Mouse (Mus musculus) cerebral cortex, adult 2 months (tissue): ENCODE measurements around the gene Eaf1.

ENCODE experiments used
- WGBS: fragments of 180-500 bp; shearing (Covaris S2); methylation state at CpG from one replicate; pipeline ENCODE4 v1.1.7; 2018; 5-methylcytosine and 5-hydroxymethylcytosine counted together

Gene Eaf1

DNA sequence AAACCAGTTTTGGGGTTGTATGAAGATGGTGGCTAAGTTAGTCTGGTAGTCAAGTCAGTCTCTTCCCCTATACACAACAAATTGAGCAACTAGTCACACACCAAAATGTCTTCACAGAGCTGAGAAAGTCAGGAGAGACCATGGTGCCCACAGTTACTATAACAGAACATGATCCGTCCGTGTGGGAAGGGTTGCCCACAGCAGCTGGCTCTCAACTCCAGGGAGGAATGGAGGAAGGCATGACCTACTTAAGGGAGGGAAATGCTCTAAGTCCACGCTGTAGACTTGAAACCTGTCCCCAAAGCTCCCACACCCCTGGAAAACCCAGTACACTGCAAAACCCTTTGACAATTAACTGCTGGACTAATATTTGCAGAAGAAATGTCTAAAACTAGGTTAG lies 16.1 kb downstream of the Eaf1 start:
- 63% methylated on average over 3 of the region's 3 CpGs for WGBS

GRCm38 (mm10) chr14:31515895-31516294 lies 21.7 kb downstream of the Eaf1 start:
- WGBS, result 95% methylated on average over 2 of the region's 2 CpGs

DNA sequence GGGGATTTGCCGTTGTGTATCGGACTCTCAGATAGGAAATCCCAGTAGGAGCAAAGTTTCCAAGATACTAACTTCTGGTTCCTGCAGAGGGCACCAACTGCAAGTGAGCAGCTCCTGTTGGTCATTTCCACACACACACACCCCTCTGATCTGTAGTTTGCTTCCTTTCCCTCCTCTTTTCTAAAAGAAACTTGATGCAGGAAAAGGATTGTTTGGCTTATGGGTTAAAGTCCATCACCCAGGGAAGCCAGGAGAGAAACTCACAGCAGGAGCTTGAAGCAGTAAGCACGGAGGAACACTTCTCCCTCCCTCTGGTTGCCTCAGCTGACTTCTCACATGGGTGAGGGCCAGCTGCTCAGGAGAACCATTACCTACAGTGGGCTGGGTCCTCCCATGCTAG lies 25.0 kb downstream of the Eaf1 start:
- 30% methylated on average over 3 of the region's 3 CpGs for WGBS

DNA sequence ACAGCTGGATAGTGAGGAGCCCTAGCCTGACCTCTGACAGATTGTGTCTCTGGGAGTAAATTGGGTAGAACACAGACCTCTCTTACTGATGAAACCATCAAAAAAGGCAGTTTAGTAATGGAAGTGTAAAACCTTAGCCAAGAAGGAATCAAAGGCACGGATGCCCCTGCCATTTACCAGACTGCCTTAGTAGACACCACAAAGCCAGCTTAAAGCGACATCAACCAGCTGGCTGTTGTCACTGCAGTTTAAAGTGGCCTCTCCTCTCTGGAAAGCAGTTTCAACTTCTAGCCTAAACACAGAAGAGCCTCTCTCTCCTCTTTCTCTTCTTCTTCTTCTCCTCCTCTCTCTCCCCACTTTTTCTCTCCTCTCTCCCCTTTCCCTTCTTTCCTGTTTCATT lies 27.1 kb downstream of the Eaf1 start:
- WGBS, result 82% methylated on average over 2 of the region's 2 CpGs

GRCm38 (mm10) chr14:31525040-31525810 lies 31.0 kb downstream of the Eaf1 start:
- WGBS, result 89% methylated on average over 7 of the region's 7 CpGs

DNA sequence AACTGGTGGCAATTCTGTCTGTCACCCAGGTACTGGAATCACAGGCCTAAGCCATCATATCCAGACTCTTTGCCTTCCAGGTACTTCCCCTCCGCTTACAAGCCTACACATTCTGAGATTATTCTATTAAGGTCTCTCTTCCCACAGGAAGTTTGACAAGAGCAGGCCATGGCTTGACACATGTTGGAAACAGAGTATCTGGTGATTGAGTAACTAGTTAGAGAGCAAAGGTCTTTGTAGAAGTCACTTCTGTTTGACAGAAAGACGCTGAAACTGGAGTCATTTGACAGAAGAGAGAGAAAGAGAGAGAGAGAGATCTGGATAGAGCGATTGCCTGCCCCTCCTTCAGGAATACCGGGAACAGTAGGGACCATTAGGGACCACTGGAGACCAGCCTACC lies 36.6 kb downstream of the Eaf1 start:
- WGBS, result 94% methylated on average over 4 of the region's 4 CpGs

DNA sequence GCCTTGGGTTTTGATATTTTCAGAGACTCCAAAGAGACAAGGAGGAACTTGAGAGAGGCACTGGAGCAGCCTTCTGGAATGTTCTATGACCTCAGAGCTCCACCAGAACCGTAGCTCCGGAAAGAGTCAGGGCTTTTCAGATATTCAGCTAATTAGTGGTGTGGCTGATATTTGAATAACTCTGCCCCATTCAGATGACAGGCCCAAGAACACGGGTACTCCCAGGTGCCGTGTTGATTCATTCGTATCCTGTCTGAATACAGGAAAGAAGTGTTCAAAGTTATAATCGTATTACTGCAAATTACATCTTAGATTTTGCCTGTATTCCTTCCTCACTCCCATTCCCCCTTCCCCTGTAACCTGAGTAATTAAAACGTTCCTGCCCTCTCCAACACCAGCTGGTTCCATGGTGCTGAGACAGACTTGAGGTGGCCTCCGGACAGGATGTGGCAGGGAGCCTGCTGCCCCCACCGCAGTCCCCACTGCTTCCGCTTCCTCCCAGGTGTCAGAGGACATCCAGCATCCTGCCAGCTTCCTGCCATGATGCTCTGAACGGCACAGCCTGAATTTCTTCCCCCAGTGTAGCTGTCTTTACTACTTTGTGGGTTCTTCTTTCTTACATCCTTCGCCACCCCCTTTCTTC lies 37.4 kb downstream of the Eaf1 start:
- 74% methylated on average over 12 of the region's 12 CpGs for WGBS

- WGBS, result 74% methylated on average over 3 of the region's 3 CpGs
Measured at GRCm38 (mm10) chr14:31532656-31533055, 38.5 kb downstream of the Eaf1 start.

GRCm38 (mm10) chr14:31537298-31537697 lies 43.1 kb downstream of the Eaf1 start:
- 37% methylated on average over 6 of the region's 6 CpGs for WGBS

DNA sequence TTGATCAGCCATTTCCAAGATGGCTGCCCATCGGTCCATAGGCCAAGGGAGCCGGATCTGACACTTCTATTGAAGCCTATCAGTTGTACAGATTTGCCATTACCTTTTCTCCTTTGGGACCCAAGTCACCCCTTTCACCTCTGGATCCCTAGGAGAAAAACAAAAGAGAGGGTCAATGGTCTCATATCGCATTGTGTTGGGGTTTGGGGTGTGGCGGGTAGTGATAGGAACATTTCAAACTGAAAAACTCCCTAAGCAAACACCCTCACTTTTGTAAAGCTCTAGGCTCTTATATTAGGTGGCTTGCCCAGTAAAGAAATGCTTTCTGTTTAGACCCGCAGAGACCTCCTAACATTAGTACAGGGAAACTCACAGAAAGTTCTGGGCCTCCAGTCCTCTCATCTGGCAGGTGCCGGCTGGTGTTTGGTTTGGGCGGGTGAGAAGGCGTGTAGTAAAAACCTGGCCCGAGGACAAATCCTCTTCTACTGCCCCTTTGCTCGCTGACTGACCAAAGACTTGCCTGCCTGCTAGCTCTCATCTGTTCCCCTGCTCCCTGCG lies 49.8 kb downstream of the Eaf1 start:
- WGBS, result 91% methylated on average over 11 of the region's 11 CpGs

GRCm38 (mm10) chr14:31555021-31555420 lies 60.8 kb downstream of the Eaf1 start:
- WGBS, result 95% methylated on average over 7 of the region's 7 CpGs

- 26% methylated on average over 14 of the region's 14 CpGs for WGBS
Measured at GRCm38 (mm10) chr14:31555963-31556434, 61.8 kb downstream of the Eaf1 start.

DNA sequence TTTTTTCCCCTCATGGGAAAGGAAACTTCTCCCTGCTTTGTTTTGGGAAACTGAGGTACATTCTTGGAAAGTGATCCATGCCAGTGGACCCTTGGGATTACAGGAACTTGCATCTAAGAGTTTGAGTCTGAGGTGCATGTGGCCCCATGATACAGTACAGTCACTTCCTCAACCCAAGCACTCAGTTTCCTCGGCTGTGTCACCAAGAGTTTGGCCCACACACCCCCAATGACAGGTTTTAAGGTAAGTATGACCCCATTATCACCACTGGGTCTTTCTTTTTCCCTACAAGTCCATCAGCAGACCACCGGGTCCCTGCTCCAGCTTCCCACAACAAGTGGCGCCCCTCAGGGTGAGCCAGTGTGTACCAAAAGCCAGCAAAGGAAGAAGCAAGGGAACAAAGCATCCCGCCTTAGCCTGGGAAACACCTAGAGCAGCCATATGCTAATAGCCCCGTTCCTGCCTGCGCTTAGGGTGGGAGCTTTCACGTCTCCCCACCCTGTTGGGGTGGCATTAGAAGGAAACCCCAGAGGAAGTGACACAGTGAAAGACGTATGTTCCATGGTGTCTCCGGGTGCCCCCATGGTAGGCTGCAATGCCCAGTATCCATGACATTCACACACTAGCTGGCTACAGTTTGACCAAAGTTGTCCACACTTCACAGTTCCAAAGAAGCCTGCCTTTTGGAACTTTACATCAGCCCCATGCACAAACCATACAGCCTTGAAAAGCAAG lies 62.5 kb downstream of the Eaf1 start:
- 89% methylated on average over 9 of the region's 9 CpGs for WGBS

DNA sequence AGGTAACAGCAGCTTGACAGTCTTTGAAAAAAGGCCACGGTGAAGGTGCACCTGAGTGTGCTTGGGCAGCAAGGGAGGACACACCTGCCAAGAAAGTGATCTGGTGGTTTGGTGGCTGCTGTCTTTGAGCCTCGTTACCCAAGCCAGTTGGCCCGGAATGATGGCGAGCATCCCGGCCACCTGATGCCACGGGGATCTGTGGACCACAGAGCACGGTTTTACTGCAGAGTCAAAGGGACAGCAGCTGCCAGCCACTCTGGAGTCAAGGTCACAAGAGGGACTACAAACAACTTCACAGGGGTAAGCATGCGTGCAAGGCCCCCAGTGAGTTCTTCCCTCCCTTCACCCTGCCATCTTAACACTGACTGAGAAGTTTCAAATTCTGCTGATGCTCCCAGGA lies 63.1 kb downstream of the Eaf1 start:
- 89% methylated on average over 8 of the region's 8 CpGs for WGBS

GRCm38 (mm10) chr14:31557784-31558183 lies 63.6 kb downstream of the Eaf1 start:
- WGBS, result 76% methylated on average over 9 of the region's 9 CpGs

GRCm38 (mm10) chr14:31559216-31559615 lies 65.0 kb downstream of the Eaf1 start:
- WGBS, result 72% methylated on average over 5 of the region's 5 CpGs
